Mouse (Mus musculus): ENCODE data around the gene Tmem255b. TPM values are rescaled to one million over a fixed set of nuclear protein-coding genes. Genes with fewer than 3 reads are reported as not detected.

The Tmem255b gene
- total RNA-seq, 2 experiments from 2014 or later: 3.5 to 3.9 TPM

GRCm38 (mm10) chr8:13448145-13448544, 13.2 kb downstream of the Tmem255b start:
- no peak for DNase-seq

- no peak for DNase-seq
These were observed 16.8 kb downstream of the Tmem255b start for GRCm38 (mm10) chr8:13451747-13452277.

DNA sequence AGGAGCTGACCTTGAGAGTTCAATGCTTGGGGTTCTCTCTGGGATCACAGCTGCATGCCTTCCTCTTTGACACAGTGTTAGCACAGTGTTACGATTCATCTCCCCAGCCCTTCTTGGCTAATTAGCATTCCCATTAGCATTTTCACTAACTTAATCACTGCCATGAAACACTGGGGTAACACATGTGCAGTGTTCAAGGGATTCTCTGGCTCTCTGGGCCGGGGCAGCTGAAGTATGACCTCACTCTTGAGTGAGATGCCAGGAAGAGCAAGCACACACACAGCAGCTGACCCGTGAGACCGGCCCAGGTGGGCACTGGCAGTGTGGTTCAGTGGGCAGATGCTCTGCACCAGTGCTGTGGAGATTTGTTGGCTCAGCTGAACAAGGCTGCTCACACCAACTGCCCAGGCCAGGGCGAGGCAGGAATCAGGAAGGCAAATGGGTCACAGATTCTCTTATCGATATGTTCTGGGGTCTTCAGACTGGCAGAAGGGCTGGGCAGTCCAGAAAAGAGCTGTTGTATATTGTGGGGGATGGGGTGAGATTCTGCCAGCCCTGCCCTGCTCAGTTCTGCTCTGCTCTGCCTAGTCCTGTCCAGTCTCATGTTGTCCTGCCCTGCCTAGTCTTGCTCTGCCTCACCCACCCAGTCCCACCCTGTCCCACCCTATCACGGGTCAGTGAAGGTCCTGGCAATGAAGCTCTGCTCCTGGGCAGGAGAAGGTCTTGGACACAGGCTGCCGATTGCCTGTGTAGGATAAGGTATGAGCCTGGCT, 19.5 kb downstream of the Tmem255b start:
- no peak for DNase-seq

DNA sequence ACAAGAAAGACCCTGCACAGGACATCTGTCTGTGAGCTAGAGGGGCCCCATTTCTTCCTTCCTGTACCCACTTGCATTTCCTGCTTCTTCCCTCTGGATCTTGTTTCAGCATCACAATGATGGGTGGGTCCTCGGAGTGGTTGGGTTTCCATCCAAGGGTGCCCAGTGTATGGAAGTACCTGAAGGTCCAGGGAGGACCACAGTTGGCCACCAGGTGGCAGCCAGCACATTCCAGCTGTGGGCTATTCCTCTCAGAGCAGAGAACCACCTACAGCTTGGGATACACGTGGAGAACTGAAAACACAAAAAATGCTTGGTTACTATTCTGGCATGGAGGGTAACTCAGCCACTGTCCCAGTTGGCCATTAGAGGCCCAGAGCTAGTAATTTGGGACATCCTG, 20.3 kb downstream of the Tmem255b start:
- no peak for DNase-seq

- DNase-seq: no peak
These were observed 24.4 kb downstream of the Tmem255b start for GRCm38 (mm10) chr8:13459431-13459830.

DNA sequence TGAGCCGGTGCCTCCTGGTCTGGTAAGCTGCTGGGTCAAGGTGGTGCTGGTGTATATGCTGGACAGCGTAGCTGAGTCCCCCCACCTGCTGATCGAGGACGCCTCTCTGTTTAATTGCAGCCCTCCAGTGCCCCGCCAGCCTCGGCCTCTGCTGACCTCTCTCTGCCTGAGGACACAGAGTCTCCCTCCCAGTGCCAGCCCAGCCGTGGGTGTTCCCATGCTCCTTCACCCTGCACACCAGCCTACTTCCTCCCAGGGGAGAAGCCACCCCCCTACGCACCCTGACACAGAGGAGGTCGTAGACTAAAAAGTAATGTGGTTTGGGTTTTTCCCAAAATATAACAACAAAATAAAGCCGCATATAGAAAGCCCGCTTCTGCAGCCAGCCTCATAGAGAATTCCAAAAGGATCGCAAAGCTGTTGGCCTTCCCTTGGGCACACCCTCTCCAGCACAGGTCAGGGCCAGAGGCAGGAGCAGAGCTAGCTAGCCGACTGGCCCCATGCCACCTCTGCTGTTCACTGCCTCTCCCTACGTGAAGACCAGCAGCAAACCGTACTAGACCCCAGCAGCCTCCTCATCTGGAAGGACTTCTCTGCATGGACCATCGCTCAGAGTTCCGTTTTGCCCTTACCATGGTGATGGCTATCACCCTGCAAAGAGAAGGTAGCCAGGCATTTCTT, 26.2 kb downstream of the Tmem255b start:
- no peak for DNase-seq

GRCm38 (mm10) chr8:13461843-13462242, 26.9 kb downstream of the Tmem255b start:
- peak; percentile 63 for DNase-seq

DNA sequence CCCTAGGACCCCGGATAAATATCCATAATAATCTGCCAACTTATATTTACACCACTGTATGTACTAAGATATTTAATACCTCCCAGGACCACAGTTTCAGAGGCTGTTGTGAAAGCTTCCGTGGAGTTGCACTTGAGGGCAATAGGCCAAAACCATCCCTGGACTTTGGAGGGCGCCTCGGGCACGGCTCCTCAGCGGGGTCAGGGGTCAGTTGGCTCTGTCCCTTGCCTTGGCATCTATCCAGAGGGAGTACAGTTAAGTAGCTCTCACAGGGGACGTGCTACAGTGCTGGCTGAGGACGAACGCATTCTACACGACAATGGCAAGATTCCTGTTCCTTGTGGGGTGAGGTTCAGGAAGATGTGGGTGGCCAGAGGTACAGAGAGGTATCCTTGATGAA, 27.4 kb downstream of the Tmem255b start:
- DNase-seq: no peak

GRCm38 (mm10) chr8:13465324-13465723, 30.3 kb downstream of the Tmem255b start:
- no peak for DNase-seq

DNA sequence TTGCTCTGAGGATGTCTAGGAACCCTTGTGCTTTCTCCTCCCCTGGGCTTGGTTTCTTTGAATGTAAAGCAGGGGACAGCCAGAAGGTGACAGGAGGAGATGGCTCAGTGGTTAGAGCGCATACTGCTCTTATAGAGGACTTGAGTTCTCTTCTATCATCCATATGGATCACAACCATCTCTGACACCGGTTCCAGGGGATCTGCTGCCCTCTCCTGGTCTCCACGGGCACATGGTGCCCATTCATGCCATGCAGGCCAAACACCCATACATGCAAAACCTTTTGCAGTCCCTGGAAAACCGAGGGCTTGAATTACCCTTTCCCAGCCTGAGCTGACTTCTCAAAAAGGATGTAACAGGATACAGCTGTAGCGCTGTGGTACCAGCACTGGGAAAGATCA, 32.0 kb downstream of the Tmem255b start:
- DNase-seq: no peak

- no peak for DNase-seq
These were observed 33.7 kb downstream of the Tmem255b start for GRCm38 (mm10) chr8:13468737-13469136.

- DNase-seq: no peak
These were observed 36.5 kb downstream of the Tmem255b start for GRCm38 (mm10) chr8:13471484-13471883.

DNA sequence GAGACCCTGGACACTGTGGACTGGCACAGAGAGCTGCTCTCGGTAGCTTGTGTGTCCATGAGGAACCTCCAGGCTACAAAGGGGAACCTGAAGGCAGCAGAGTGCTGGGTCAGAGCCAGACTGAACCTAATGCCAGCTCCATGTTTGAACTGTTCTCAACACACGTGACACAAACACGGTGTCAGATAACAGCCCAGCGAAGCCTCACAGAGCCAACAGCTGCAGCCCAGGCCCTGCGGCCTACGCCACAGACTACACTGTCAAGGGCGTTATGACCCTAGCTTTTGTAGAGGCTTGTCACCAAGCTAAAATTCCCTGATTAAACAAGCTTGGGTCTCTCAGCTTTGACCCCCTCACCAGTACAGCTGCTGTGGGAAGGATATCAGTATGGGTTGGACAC, 37.3 kb downstream of the Tmem255b start:
- peak; percentile 51 for DNase-seq

DNA sequence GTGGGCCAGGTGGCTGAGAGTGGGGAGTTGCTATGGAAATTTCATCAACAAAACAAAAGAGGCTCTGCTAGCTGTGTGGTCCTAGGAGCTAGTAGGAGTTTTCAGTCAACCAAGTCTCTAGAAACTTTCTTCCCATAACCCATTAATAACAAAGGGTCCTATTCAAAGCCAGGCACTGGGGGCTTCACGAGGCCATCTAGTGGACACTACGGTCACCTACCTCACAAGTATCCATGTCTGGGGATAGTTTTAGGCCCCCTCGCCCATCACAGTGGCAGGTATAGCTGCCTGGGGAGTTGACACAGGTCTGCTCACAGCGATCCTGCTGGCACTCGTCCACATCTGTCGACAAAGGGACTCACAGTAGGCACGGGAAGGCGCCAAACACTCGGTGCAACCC, 40.9 kb downstream of the Tmem255b start:
- DNase-seq: no peak

DNA sequence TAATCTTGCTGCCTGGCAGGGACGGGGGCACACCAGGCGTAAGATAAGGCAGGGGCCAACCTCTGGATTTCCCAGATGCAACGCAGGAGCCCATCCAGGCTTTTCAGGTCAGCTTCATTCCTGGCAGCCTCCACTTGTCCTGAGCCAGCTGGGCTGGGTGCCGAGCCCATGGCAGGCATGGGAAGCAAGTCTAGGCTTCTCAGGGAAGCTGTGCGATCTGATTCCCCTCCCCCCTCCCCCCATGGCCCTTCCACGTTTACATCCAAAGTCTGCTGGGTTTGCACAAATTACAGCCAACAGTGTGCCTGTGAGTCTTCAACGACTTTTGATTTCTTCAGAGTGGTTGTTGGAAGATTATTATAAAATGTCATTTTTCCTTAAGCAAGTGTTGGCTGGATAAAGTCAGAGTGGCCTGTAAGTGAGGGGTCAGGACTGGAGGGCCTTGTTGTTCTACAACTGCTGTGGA, 46.1 kb downstream of the Tmem255b start:
- peak; percentile 75 for DNase-seq

DNA sequence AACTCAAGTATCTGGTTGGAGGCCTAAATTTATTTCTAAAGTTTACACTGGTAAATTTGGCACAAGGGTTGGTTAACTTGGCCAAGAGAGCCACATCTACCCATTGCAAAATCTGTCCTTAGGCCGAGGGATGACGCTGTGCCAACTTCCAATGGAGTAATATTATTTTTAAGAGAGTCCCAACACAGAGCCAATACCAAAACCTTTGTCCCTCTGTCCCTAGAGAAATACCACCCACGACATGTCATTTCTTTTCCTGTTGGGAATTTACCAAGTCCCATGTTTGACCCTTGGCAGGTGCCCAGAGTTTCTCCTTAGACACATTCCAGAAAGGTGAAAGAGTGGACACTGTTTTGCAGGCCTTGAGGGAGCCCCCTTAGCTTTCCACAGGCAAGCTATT, 46.6 kb downstream of the Tmem255b start:
- no peak for DNase-seq

DNA sequence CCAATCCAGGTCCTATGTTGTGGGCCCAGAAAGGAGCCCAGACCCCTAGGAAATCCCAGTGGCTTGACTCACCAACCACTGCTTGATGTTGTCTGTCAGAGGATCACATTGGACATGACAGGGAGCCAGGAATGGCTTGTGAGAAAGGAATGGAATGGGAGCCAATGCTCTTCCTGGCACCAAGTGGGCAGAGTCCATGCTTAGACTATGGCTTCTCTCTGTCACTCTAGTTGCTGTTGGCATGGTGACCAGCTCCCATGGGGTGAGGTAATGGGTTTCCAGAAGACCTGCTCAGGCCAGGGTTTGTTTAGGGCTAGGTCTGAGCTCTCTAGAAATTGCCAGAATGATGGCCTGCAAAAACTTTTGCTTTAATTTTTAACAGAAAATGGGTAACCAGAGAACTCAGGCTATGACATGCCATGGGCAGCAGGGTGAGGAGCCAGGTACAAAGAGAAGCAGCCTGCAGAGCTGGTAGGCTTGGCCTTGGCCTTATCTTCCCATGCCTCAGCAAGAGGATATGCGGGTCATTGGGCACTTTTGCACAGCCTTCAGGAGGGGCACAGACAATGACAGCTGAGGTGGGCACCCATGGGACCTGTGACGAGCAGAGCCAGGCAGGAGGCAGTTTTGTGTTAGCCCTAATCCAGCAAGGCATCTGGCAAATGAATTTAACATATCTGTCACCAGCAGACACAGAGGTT, 47.3 kb downstream of the Tmem255b start:
- no peak for DNase-seq

DNA sequence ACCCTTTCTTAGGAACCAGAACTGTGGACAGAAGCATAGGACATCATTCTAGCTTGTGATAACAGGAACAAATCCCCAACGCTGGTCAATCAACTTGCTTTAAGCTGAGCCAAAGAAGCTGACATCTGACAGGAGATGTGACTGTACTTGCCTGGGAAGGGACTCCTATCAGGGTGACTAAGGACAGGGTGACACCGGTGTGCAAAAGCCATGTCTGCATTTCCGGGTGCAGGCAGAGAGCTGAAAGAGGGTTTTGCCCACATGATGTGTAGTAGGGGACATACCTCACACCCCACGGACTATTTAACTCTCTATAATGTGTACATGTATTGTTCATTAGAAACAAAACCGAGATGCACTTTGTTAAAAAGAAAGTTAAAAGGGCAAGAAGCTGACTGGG, 48.2 kb downstream of the Tmem255b start:
- no peak for DNase-seq

DNA sequence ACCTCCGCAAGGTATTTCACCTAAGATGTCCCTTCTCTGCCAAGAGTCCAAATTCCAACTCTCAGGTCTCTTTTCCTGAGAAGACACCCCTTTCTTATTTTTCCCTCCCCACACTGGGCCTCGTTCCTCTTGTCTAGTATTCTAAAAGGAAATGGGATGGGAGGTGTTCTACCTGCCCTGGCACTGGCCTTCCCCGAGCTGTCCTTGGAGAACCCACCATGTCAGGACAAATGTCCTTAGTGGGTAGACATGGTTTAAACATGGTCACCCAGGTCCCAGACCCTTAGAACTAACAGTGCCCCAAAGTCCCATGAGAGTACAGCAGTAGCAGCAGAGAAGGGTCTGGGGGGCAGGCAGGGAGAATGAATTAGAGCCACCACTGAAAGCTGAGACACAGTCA, 54.4 kb downstream of the Tmem255b start:
- DNase-seq: no peak

DNA sequence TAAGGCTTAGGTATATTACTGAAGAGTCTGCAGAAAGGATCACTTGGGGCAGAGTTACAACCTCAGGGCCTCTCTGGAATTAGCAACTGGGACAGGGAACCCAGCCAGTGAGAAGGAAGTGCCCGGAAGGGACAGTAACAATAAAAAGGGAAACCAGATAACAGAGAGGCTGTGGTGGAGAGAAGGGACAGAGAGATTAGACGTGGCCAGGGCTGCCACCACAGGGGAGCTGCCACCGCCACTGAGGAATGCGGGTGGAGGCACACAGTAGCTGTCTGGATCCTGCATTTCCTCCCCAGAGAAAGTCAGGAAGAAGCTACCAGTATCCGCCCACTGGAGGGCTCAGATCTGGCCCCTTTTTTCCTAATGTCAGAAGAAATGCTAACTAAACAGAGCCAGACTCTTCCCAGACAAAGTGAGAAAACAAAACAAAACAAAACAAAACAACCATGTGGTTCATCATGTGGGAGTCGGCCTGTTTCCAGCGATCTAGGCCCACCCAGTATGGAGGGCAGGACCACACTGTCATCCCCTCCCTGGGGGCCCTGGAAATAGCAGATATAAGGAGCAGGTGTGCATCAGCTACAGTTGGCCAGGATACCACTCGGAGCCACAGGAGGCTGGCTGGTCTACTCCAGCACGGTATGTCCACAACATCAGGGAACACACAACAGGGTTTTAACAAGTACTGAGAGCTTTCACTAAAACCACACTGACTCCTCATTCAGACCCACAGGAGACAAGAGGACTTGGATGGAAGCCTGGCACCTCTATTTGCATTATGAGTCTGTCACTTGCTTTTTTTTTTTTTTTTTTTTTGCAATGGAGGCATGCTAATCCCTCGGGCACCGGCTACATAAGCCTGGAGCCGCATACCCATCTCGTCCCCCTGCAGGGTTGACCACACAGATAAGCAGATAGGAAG, 55.3 kb downstream of the Tmem255b start:
- DNase-seq: no peak

DNA sequence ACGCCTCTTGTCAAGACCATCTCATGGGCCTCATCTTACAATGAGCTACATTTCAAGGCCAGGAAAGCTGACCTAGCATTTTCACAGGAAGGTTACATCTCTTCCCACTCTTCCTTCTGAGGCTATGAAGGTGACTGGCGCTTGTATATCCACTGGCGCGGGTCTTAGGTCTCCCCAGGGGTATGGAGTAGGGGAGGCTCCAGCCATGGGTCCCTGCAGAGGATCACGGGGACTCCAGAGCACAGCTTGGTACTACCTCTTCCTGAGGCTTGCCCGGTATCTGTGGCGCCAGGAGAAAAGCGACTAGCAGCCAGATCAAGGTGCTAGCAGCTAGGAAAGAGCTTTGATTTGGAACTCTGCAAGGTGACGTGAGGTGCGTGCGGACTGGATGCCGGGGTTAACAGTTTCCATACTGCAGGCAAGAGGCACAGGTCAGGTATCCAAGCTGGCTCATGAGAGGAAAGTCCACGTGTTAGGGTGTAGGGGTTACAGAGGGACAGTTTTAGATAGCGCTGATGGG, 56.6 kb downstream of the Tmem255b start:
- no peak for DNase-seq
